Mouse (Mus musculus) fat pad, adult 2 months (tissue): ENCODE results near the gene Vldlr.

Experiments used
- DNase-seq: peaks from one replicate; pipeline ENCODE4 v3.0.0-alpha.2; 2011; ENCODE audit warnings: low read depth, low spot score; ENCODE audit errors: extremely low read depth

Vldlr gene

GRCm38 (mm10) chr19:27216318-27216717 lies at the start of gene Vldlr:
TSS of gene Vldlr (plus strand) at chr19:27216484.
- no peak for DNase-seq

- no peak for DNase-seq
Observed at GRCm38 (mm10) chr19:27167601-27168319, 48.5 kb upstream of the Vldlr start.

- DNase-seq: no peak
Observed at GRCm38 (mm10) chr19:27173836-27174235, 42.4 kb upstream of the Vldlr start.

- no peak for DNase-seq
Observed at GRCm38 (mm10) chr19:27175617-27176016, 40.7 kb upstream of the Vldlr start.

- no peak for DNase-seq
Observed at GRCm38 (mm10) chr19:27176558-27176957, 39.7 kb upstream of the Vldlr start.

GRCm38 (mm10) chr19:27178195-27178807 lies 38.0 kb upstream of the Vldlr start:
- DNase-seq: peak; percentile 86

- DNase-seq: no peak
Observed at GRCm38 (mm10) chr19:27180351-27181122, 35.7 kb upstream of the Vldlr start.

- DNase-seq: no peak
Observed at GRCm38 (mm10) chr19:27183511-27183910, 32.8 kb upstream of the Vldlr start.

- DNase-seq: no peak
Observed at GRCm38 (mm10) chr19:27203711-27204238, 12.5 kb upstream of the Vldlr start.

GRCm38 (mm10) chr19:27210991-27211390 lies 5.3 kb upstream of the Vldlr start:
- no peak for DNase-seq

GRCm38 (mm10) chr19:27215596-27215995 lies 688 bp upstream of the Vldlr start:
- no peak for DNase-seq

- no peak for DNase-seq
Observed at GRCm38 (mm10) chr19:27216767-27217403, 601 bp downstream of the Vldlr start.

GRCm38 (mm10) chr19:27217404-27217940 lies 1.2 kb downstream of the Vldlr start:
- no peak for DNase-seq

GRCm38 (mm10) chr19:27217941-27218411 lies 1.7 kb downstream of the Vldlr start:
- DNase-seq: no peak

GRCm38 (mm10) chr19:27218561-27219262 lies 2.4 kb downstream of the Vldlr start:
- DNase-seq: peak; percentile 23

- DNase-seq: no peak
Observed at GRCm38 (mm10) chr19:27219586-27219985, 3.3 kb downstream of the Vldlr start.

GRCm38 (mm10) chr19:27223046-27223445 lies 6.8 kb downstream of the Vldlr start:
- no peak for DNase-seq

- no peak for DNase-seq
Observed at GRCm38 (mm10) chr19:27224356-27224755, 8.1 kb downstream of the Vldlr start.

- no peak for DNase-seq
Observed at GRCm38 (mm10) chr19:27226626-27227025, 10.3 kb downstream of the Vldlr start.

- no peak for DNase-seq
Observed at GRCm38 (mm10) chr19:27227131-27227530, 10.8 kb downstream of the Vldlr start.
